Comparison of ENCODE assay signal across 22 mouse cellular contexts in genomic region chrX:77607488-77607887, GRCm38 (mm10).
"Had no signal": no experiment of that assay in that cellular context is flagged by ENCODE, and none has a peak within 500 bp of the region (broad histone marks: within the 10 kb centered on the region; RNA-seq: fewer than 3 reads in every experiment).

No protein-coding gene starts in this region.

- ATAC-seq: midbrain, embryonic 13.5 days; midbrain, embryonic 16.5 days had no signal

- H3K4me2 ChIP-seq: kidney, embryonic 15.5 days; limb, embryonic 12.5 days; limb, embryonic 15.5 days; liver, embryonic 13.5 days; lung, embryonic 15.5 days; midbrain, embryonic 13.5 days; neural tube, embryonic 13.5 days; stomach, embryonic 15.5 days had no signal

- H3K36me3 ChIP-seq: kidney, embryonic 15.5 days; limb, embryonic 12.5 days; limb, embryonic 15.5 days; liver, embryonic 13.5 days; lung, embryonic 15.5 days; midbrain, embryonic 10.5 days; midbrain, embryonic 13.5 days; neural tube, embryonic 13.5 days; stomach, embryonic 15.5 days had no signal

- H3K4me1 ChIP-seq: limb, embryonic 12.5 days; limb, embryonic 15.5 days; liver, embryonic 13.5 days; lung, embryonic 15.5 days; midbrain, embryonic 10.5 days; stomach, embryonic 15.5 days had no signal

- H3K27me3 ChIP-seq: kidney, embryonic 15.5 days; limb, embryonic 12.5 days; limb, embryonic 15.5 days; liver, embryonic 13.5 days; lung, embryonic 15.5 days; midbrain, embryonic 13.5 days; neural tube, embryonic 13.5 days; stomach, embryonic 15.5 days had no signal

- H3K4me3 ChIP-seq: kidney, embryonic 15.5 days; limb, embryonic 12.5 days; limb, embryonic 15.5 days; liver, embryonic 13.5 days; lung, embryonic 15.5 days; megakaryocyte, embryonic 14.5 days; midbrain, embryonic 10.5 days; midbrain, embryonic 13.5 days; myocyte; neural tube, embryonic 13.5 days; stomach, embryonic 15.5 days had no signal

- H3K9ac ChIP-seq: kidney, embryonic 15.5 days; limb, embryonic 12.5 days; limb, embryonic 15.5 days; liver, embryonic 13.5 days; lung, embryonic 15.5 days; midbrain, embryonic 13.5 days; neural tube, embryonic 13.5 days; stomach, embryonic 15.5 days had no signal

- DNase-seq: kidney, postnatal 10 days; kidney, postnatal 36 days; left cerebral cortex, postnatal 4 days; liver, embryonic 13.5 days; lung, adult 18-20 months; lung, postnatal 10 days; lung, postnatal 36 days; retina, postnatal 1 day; right cerebral cortex, postnatal 25 days; spleen, adult 18-20 months; thymus, postnatal 25 days had no signal

- H3K27ac ChIP-seq: kidney, embryonic 15.5 days; limb, embryonic 12.5 days; limb, embryonic 15.5 days; liver, embryonic 13.5 days; lung, embryonic 15.5 days; midbrain, embryonic 10.5 days; midbrain, embryonic 13.5 days; neural tube, embryonic 13.5 days; stomach, embryonic 15.5 days had no signal

- H3K9me3 ChIP-seq: kidney, embryonic 15.5 days; limb, embryonic 12.5 days; limb, embryonic 15.5 days; liver, embryonic 13.5 days; lung, embryonic 15.5 days; megakaryocyte, embryonic 14.5 days; midbrain, embryonic 10.5 days; midbrain, embryonic 13.5 days; neural tube, embryonic 13.5 days; stomach, embryonic 15.5 days had no signal
